Mouse (Mus musculus) embryonic facial prominence, embryonic 14.5 days (tissue): ENCODE measurements at regions not wholly inside any gene's neighbourhood (a gene's known extent, or its start where the extent isn't known, plus 50 kb on each side); places are given as distances from the start of the nearest gene placed in this dataset.
A peak's percentile ranks its signal among the peaks of the same experiment; 100 is the strongest.

Experiments
- ATAC-seq: fragments of 200-750 bp; cut with Nextera tagmentation; 2 replicates; pipeline ENCODE4 v1.8.0; 2017; ENCODE audit warnings: low read depth, moderate number of reproducible peaks, moderate TSS enrichment
- DNase-seq: peaks from one replicate; pipeline ENCODE4 v3.0.0-alpha.2; 2015; ENCODE audit warnings: low spot score
- H3K27ac ChIP-seq: fragments of 300-500 bp; sonication (generic); replicated peaks from 2 replicates; pipeline ENCODE4 v1.5.1; 2014; ENCODE audit warnings: low read depth, mild to moderate bottlenecking, low read length, moderate library complexity
- H3K27me3 ChIP-seq: fragments of 300-500 bp; sonication (generic); replicated peaks from 2 replicates; pipeline ENCODE4 v1.6.1; 2014; ENCODE audit warnings: low read length; ENCODE audit not compliant: control insufficient read depth, insufficient read depth
- H3K36me3 ChIP-seq: fragments of 300-500 bp; sonication (generic); 2 replicates; pipeline ENCODE4 v1.6.1; 2014; ENCODE audit warnings: low read length, mixed read lengths; ENCODE audit not compliant: control insufficient read depth, insufficient read depth
- H3K4me1 ChIP-seq: fragments of 300-500 bp; sonication (generic); 2 replicates; pipeline ENCODE4 v1.6.1; 2014; ENCODE audit warnings: antibody characterized with exemption, low read length; ENCODE audit not compliant: control insufficient read depth, insufficient read depth
- H3K4me2 ChIP-seq: fragments of 300-500 bp; sonication (generic); 2 replicates; pipeline ENCODE4 v1.6.1; 2014; ENCODE audit warnings: low read depth, mild to moderate bottlenecking, low read length, moderate library complexity, mixed read lengths
- H3K4me3 ChIP-seq: fragments of 300-500 bp; sonication (generic); 2 replicates; pipeline ENCODE4 v1.5.1; 2014; ENCODE audit warnings: low read depth, mild to moderate bottlenecking, low read length
- H3K9ac ChIP-seq: fragments of 300-500 bp; sonication (generic); 2 replicates; pipeline ENCODE4 v1.6.1; 2014; ENCODE audit warnings: low read depth, mild to moderate bottlenecking, low read length, moderate library complexity, mixed read lengths
- H3K9me3 ChIP-seq: fragments of 300-500 bp; sonication (generic); 2 replicates; pipeline ENCODE4 v1.6.1; 2016; ENCODE audit warnings: low read length; ENCODE audit not compliant: control insufficient read depth
- WGBS: fragments of 180-500 bp; shearing (Covaris S2); extraction: QIAGEN DNeasy Blood & Tissue Kit; methylation state at CpG from one replicate; pipeline ENCODE4 v1.1.7; 2014; 5-methylcytosine and 5-hydroxymethylcytosine counted together

- Histone ChIP-seq H3K9ac (no peak overlapping the region), H3K27me3 (no peaks in the 10 kb centered on the region), H3K9me3 (no peaks in the 10 kb centered on the region), H3K36me3 (no peaks in the 10 kb centered on the region), H3K27ac (no peak overlapping the region), H3K4me3 (no peak overlapping the region), H3K4me1 (0 out of 2 replicates have a peak, but pooled peaks cover 4% of the 10 kb centered on the region), H3K4me2 (no peak overlapping the region)
- DNase-seq (peak; percentile 63), ATAC-seq (peak; percentile 10; the same call in 1 of the 2 replicates)
- 86% methylated on average over 1 of the region's 1 CpGs for WGBS
These were observed 162.6 kb upstream of the Nckap5 start for GRCm38 (mm10) chr1:126993061-126993640.

DNA sequence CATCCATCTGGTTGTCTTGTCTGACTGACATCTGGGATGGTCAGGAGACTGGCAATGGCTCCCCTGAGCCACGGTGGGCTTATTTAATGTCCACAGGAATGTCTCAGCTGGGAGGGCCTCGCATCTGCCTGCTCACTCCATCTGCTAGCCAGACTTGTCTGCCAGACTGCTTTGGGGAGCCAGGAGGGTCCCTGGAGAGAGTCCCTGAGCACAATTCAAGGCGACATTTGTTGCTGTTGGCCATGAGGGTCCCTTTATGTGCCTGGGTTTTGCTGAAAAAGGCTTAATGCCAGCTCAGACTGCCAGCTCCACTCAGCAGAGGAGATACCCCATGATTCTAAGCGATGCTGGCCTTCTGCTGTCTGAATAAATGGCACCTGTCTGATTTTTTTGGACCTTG, 161.8 kb upstream of the Nckap5 start:
- H3K27me3 ChIP-seq = no peaks in the 10 kb centered on the region
- ATAC-seq = no peak
- H3K9me3 ChIP-seq = no peaks in the 10 kb centered on the region
- no peak overlapping the region for H3K9ac ChIP-seq
- no peak overlapping the region for H3K4me2 ChIP-seq
- WGBS = 43% methylated on average over 4 of the region's 4 CpGs
- no peak overlapping the region for H3K27ac ChIP-seq
- H3K36me3 ChIP-seq = no peaks in the 10 kb centered on the region
- 0 out of 2 replicates have a peak, but pooled peaks cover 4% of the 10 kb centered on the region for H3K4me1 ChIP-seq
- no peak overlapping the region for H3K4me3 ChIP-seq
- DNase-seq = no peak

DNA sequence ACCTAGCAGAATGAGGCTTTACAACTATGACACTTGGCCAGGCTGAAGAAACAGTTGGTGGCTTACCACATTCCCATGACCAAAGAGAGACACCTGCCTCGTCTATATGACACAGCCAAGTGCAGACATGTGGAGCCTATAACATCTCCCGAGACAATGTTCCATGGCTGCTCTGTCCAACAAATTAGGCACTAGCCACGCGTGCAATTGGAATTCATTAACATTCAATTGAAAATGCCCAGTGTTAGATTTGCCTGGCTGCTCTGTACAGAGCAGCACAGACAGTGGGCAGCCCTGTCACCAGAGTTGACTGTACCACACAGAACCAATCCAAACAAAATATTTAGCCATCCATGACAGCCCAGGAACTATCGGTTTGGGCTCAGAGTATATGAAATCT, 152.2 kb upstream of the Nckap5 start:
- H3K9me3 ChIP-seq = 0 out of 2 replicates have a peak, but pooled peaks cover 7% of the 10 kb centered on the region
- 75% methylated on average over 5 of the region's 5 CpGs for WGBS
- H3K4me1 ChIP-seq = no peaks in the 10 kb centered on the region
- H3K4me3 ChIP-seq = no peak overlapping the region
- H3K9ac ChIP-seq = no peak overlapping the region
- no peaks in the 10 kb centered on the region for H3K36me3 ChIP-seq
- H3K27me3 ChIP-seq = no peaks in the 10 kb centered on the region
- no peak overlapping the region for H3K4me2 ChIP-seq
- no peak overlapping the region for H3K27ac ChIP-seq
- ATAC-seq (no peak), DNase-seq (no peak)

- H3K4me2 ChIP-seq = no peak overlapping the region
- no peaks in the 10 kb centered on the region for H3K4me1 ChIP-seq
- no peak overlapping the region for H3K27ac ChIP-seq
- DNase-seq (no peak), ATAC-seq (no peak)
- H3K4me3 ChIP-seq = no peak overlapping the region
- no peaks in the 10 kb centered on the region for H3K36me3 ChIP-seq
- 91% methylated on average over 14 of the region's 14 CpGs for WGBS
- no peak overlapping the region for H3K9ac ChIP-seq
- no peaks in the 10 kb centered on the region for H3K27me3 ChIP-seq
- 0 out of 2 replicates have a peak, but pooled peaks cover 7% of the 10 kb centered on the region for H3K9me3 ChIP-seq
These were observed 149.7 kb upstream of the Nckap5 start for GRCm38 (mm10) chr1:126980311-126980710.

DNA sequence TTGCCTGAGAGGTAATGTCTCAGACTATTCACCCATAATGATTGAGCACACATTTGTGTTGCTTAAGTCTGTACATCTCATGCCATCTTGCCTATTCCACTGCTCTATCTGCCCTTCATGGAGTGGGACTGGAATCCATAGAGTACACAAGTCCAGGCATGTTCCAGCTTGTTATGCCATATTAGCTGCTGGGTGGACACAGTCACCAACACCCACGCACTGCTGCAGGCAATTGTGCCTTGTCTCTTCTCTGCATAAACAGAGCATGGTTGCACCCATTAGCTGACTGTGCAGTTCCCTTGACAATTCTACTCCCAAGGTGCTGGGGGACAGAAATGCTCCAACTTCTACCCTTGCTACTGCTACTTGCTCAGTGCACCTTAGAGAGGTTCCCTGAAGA, 143.3 kb upstream of the Nckap5 start:
- H3K9me3 ChIP-seq = no peaks in the 10 kb centered on the region
- no peaks in the 10 kb centered on the region for H3K27me3 ChIP-seq
- no peaks in the 10 kb centered on the region for H3K4me1 ChIP-seq
- 89% methylated on average over 1 of the region's 1 CpGs for WGBS
- DNase-seq (no peak), ATAC-seq (no peak)
- no peak overlapping the region for H3K4me3 ChIP-seq
- H3K9ac ChIP-seq = no peak overlapping the region
- no peak overlapping the region for H3K27ac ChIP-seq
- H3K36me3 ChIP-seq = no peaks in the 10 kb centered on the region
- H3K4me2 ChIP-seq = no peak overlapping the region

- H3K4me3 ChIP-seq = no peak overlapping the region
- H3K9me3 ChIP-seq = no peaks in the 10 kb centered on the region
- H3K4me1 ChIP-seq = no peaks in the 10 kb centered on the region
- H3K27me3 ChIP-seq = no peaks in the 10 kb centered on the region
- H3K36me3 ChIP-seq = no peaks in the 10 kb centered on the region
- WGBS = 73% methylated on average over 10 of the region's 10 CpGs
- DNase-seq (no peak), ATAC-seq (no peak)
- no peak overlapping the region for H3K9ac ChIP-seq
- no peak overlapping the region for H3K27ac ChIP-seq
- H3K4me2 ChIP-seq = no peak overlapping the region
These were observed 141.3 kb upstream of the Nckap5 start for GRCm38 (mm10) chr1:126971777-126972421.

DNA sequence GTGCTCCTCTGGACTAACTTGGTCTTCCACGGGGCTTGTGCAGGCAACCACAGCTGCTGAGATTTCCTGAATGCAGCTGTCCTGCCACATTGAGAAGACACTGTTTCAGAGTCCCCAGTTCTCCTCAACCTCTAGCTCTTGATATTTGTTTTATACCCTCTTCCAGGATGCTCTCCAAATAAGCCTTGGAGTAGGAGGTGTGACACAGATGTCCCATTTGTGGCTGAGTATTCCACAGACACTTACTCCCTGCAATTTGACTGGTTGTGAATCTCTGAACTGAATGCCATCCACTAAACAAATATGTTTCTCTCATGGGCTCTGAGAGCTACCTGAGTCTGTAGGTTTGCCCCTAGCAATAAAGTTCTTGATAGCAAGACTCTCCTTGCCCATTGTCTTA, 140.5 kb upstream of the Nckap5 start:
- DNase-seq (no peak), ATAC-seq (no peak)
- 74% methylated on average over 1 of the region's 1 CpGs for WGBS
- H3K27me3 ChIP-seq = no peaks in the 10 kb centered on the region
- no peaks in the 10 kb centered on the region for H3K36me3 ChIP-seq
- no peak overlapping the region for H3K27ac ChIP-seq
- no peak overlapping the region for H3K4me3 ChIP-seq
- H3K9ac ChIP-seq = no peak overlapping the region
- H3K9me3 ChIP-seq = no peaks in the 10 kb centered on the region
- no peaks in the 10 kb centered on the region for H3K4me1 ChIP-seq
- no peak overlapping the region for H3K4me2 ChIP-seq

DNA sequence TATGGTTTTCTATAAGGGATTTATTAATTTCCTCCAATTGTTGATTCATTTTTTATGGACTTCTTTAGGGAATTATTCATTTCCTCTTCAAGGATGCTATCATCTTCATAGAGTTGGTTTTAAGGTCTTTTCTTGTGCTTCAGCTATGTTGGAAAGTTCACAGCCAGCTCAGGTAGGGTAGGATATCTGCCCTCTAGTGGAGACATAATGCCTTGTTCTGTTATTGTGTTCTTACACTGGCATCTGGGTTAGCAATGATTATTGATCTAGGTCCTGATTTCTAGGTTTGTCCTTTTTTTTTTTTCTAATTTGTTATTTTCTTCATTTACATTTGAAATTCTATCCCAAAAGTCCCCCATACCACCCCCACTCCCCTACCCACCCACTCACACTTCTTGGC, 135.8 kb upstream of the Nckap5 start:
- H3K4me3 ChIP-seq = no peak overlapping the region
- no peak overlapping the region for H3K9ac ChIP-seq
- ATAC-seq = no peak
- H3K27ac ChIP-seq = no peak overlapping the region
- DNase-seq = no peak
- no peaks in the 10 kb centered on the region for H3K4me1 ChIP-seq
- no peak overlapping the region for H3K4me2 ChIP-seq
- no peaks in the 10 kb centered on the region for H3K9me3 ChIP-seq
- no peaks in the 10 kb centered on the region for H3K27me3 ChIP-seq
- H3K36me3 ChIP-seq = no peaks in the 10 kb centered on the region
